Mouse (Mus musculus) stomach, embryonic 14.5 days (tissue): Measurements from ENCODE around the gene Chst11. TPM values are rescaled to one million over a fixed set of nuclear protein-coding genes. Genes with fewer than 3 reads are reported as not detected.

ENCODE experiments used
- ATAC-seq: fragments of 200-750 bp; cut with Nextera tagmentation; 2 replicates; pipeline ENCODE4 v1.8.0; 2017; ENCODE audit warnings: low read depth, moderate TSS enrichment; ENCODE audit not compliant: insufficient number of reproducible peaks, insufficient read depth, low FRiP score
- H3K27ac ChIP-seq: fragments of 300-500 bp; sonication (generic); 2 replicates; pipeline ENCODE4 v1.5.1; 2014; ENCODE audit warnings: mild to moderate bottlenecking, low read length, moderate library complexity, mixed read lengths
- H3K27me3 ChIP-seq: fragments of 300-500 bp; sonication (generic); 2 replicates; pipeline ENCODE4 v1.6.1; 2014; ENCODE audit warnings: low read length, control low read depth, mixed read lengths; ENCODE audit not compliant: control insufficient read depth, insufficient read depth
- H3K36me3 ChIP-seq: fragments of 300-500 bp; sonication (generic); 2 replicates; pipeline ENCODE4 v1.6.1; 2014; ENCODE audit warnings: mild to moderate bottlenecking, control low read depth, low read length, moderate library complexity, mixed read lengths; ENCODE audit not compliant: control insufficient read depth, insufficient read depth
- H3K4me1 ChIP-seq: fragments of 300-500 bp; sonication (generic); 2 replicates; pipeline ENCODE4 v1.6.1; 2014; ENCODE audit warnings: low read length, control low read depth, mixed read lengths; ENCODE audit not compliant: control insufficient read depth, insufficient read depth
- H3K4me2 ChIP-seq: fragments of 300-500 bp; sonication (generic); replicated peaks from 2 replicates; pipeline ENCODE4 v1.6.1; 2014; ENCODE audit warnings: low read depth, low read length, control low read depth
- H3K4me3 ChIP-seq: fragments of 300-500 bp; sonication (generic); 2 replicates; pipeline ENCODE4 v1.5.1; 2014; ENCODE audit warnings: low read depth, low read length, control low read depth
- H3K9ac ChIP-seq: fragments of 300-500 bp; sonication (generic); replicated peaks from 2 replicates; pipeline ENCODE4 v1.6.1; 2014; ENCODE audit warnings: low read depth, mild to moderate bottlenecking, control low read depth, low read length, moderate library complexity, mixed read lengths
- H3K9me3 ChIP-seq: fragments of 300-500 bp; sonication (generic); 2 replicates; pipeline ENCODE4 v1.6.1; 2016; ENCODE audit warnings: low read depth, low read length, control low read depth; ENCODE audit not compliant: control insufficient read depth
- WGBS: fragments of 180-500 bp; shearing (Covaris S2); extraction: QIAGEN DNeasy Blood & Tissue Kit; methylation state at CpG from one replicate; pipeline ENCODE4 v1.1.7; 2014; 5-methylcytosine and 5-hydroxymethylcytosine counted together
- polyA plus RNA-seq: library from polyadenylated mRNA; unstranded; fragments of >200 nt; fragmentation: Nextera tagmentation; extraction: Ambion mirVana; gene quantifications from 2 replicates; pipeline ENCODE4 v1.2.1, GENCODE M21; 2014

The Chst11 gene
- polyA plus RNA-seq, 1 experiment from 2014 or later, result 2.0 TPM

DNA sequence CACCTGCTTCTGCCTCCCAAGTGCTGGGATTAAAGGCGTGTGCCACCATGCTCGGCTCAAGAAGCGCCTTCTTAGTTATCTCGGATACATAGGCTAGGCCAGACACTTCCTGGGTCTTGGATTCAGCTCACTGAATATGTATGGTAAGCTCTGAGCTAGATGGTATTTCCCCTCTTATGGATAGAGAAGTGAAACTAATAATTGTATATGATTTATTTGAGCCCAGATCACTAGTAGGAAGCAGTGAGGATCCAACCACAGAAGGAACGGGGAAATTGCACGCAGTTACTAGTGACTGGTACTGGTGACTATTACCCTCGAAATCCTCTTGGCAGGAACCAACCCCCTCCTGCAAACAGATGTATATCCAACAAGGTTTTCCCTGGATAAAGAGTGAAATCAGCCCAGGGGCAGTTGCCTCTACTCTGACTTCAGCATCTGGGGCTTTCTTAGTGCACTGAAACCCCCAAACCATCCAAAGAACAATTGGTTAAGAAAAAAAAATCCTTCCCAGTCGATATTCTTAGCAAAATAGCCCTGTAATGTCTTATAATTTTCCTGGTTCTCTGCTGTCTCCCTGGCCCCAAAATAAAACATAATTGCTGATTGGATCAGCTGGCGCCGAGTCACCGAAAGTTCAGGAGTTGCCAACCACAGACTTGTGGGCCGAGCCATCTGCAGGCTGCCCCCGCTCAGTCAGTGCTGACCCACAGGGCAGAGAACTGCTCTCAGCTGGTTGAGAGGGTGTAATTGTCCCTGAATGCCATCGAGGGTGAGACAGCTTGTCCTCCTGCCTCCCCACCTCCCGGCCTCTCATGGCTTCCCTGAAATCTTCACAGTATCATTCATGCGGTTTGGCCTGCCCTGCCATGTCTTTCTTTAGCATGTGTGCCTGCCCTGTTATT lies 109.8 kb downstream of the Chst11 start:
- H3K27ac ChIP-seq, result no peak overlapping the region
- 0 out of 2 replicates have a peak, but pooled peaks cover 2% of the 10 kb centered on the region for H3K4me1 ChIP-seq
- H3K4me3 ChIP-seq, result no peak overlapping the region
- H3K27me3 ChIP-seq, result no peaks in the 10 kb centered on the region
- no peaks in the 10 kb centered on the region for H3K9me3 ChIP-seq
- no peak for ATAC-seq
- H3K36me3 ChIP-seq, result no peaks in the 10 kb centered on the region
- no peak overlapping the region for H3K9ac ChIP-seq
- no peak overlapping the region for H3K4me2 ChIP-seq
- 78% methylated on average over 16 of the region's 16 CpGs for WGBS

DNA sequence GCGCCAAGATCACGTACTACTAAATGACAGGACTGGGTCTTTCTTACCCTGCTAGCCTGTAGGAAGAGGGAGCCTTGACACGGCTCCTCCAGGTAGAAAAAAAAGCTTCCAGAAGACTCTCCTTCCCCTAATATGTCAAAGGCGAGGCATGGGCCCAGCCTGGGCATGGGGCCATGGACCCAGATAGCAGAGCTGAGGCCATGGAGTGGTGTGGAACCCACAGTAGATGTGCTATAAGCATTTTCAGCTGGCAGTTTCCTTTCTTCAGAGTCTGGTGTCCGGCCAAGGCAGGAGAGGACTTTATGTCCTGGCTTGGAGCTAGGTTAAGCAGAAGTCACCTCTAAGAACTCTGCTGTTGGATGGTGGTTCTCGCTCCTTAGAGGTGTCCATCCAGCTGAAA lies 111.0 kb downstream of the Chst11 start:
- ATAC-seq, result no peak
- no peak overlapping the region for H3K4me3 ChIP-seq
- WGBS, result 91% methylated on average over 6 of the region's 6 CpGs
- H3K36me3 ChIP-seq, result no peaks in the 10 kb centered on the region
- 0 out of 2 replicates have a peak, but pooled peaks cover 2% of the 10 kb centered on the region for H3K4me1 ChIP-seq
- H3K4me2 ChIP-seq, result no peak overlapping the region
- no peak overlapping the region for H3K9ac ChIP-seq
- no peak overlapping the region for H3K27ac ChIP-seq
- H3K27me3 ChIP-seq, result no peaks in the 10 kb centered on the region
- H3K9me3 ChIP-seq, result no peaks in the 10 kb centered on the region

DNA sequence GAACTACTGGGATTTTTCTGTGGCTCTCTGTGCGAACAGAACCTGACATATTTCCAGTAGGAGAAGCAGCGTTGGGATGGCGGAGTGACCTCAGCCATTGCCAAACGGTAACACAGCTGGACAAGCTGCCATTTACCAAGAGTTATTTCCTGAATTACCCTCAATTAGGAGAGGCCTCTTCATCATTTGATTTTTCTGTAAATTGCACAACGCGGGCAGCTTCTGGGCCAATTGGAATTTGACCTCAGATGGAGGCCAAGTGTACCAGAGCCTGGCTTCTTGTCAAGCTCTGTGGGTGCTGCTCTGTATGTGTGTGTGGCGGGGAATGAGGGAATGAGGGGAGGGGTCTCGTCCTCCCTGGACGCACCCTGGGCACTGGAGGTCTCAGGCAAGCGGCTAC lies 113.6 kb downstream of the Chst11 start:
- Histone ChIP-seq H3K4me3 (no peak overlapping the region), H3K36me3 (no peaks in the 10 kb centered on the region), H3K4me1 (0 out of 2 replicates have a peak, but pooled peaks cover 8% of the 10 kb centered on the region), H3K9ac (no peak overlapping the region), H3K27me3 (no peaks in the 10 kb centered on the region), H3K9me3 (no peaks in the 10 kb centered on the region), H3K27ac (peak overlapping the region; percentile 62; the same call in 1 of the 2 replicates), H3K4me2 (no peak overlapping the region)
- no peak for ATAC-seq
- WGBS, result 44% methylated on average over 10 of the region's 10 CpGs

DNA sequence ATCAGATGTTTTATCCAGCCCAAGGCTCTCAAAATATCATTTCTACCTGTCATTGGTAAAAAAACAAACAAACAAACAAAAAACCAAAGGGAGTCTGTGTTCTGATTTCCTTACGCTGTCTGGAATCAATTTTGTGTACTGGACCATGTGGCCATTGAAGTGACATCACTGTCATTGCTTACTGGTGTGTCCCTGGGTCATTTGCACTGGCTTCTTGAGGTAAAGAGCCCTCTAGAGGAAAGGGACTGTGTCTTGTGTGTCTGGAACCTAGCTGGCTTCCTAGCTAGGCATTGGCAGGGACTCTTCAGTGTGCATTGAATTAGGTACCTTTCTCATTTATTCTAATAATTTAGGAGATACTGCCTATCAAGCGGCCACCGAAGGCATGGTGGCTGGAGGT lies 114.4 kb downstream of the Chst11 start:
- Histone ChIP-seq H3K4me1 (0 out of 2 replicates have a peak, but pooled peaks cover 8% of the 10 kb centered on the region), H3K27ac (no peak overlapping the region), H3K27me3 (no peaks in the 10 kb centered on the region), H3K4me3 (no peak overlapping the region), H3K4me2 (no peak overlapping the region), H3K9ac (no peak overlapping the region), H3K36me3 (no peaks in the 10 kb centered on the region), H3K9me3 (no peaks in the 10 kb centered on the region)
- 87% methylated on average over 3 of the region's 3 CpGs for WGBS
- ATAC-seq, result no peak

DNA sequence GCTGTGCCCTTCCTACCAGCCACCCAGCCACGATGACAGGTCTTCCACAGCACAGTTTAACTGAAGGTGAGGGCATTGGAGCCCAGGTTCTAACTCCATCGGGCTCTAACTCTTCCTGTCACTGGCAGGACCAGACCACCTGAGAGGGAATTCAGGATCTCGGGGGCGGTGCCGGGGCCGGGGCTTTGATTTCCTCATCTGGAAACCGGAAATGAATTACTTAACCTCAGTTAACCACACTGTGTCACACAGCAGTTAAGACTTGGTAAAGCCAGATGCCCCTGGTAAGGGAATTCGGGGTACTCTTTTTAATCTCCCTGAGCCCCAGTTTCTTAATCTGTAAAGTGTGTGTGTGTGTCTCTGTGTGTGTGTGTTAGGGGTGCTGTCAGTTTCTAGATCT lies 115.6 kb downstream of the Chst11 start:
- no peak overlapping the region for H3K9ac ChIP-seq
- 62% methylated on average over 8 of the region's 8 CpGs for WGBS
- 0 out of 2 replicates have a peak, but pooled peaks cover 6% of the 10 kb centered on the region for H3K4me1 ChIP-seq
- no peaks in the 10 kb centered on the region for H3K27me3 ChIP-seq
- no peaks in the 10 kb centered on the region for H3K9me3 ChIP-seq
- no peak overlapping the region for H3K4me2 ChIP-seq
- H3K27ac ChIP-seq, result no peak overlapping the region
- no peaks in the 10 kb centered on the region for H3K36me3 ChIP-seq
- ATAC-seq, result no peak
- H3K4me3 ChIP-seq, result no peak overlapping the region

GRCm38 (mm10) chr10:83101421-83102207 lies 116.3 kb downstream of the Chst11 start:
- Histone ChIP-seq H3K9me3 (no peaks in the 10 kb centered on the region), H3K27me3 (no peaks in the 10 kb centered on the region), H3K4me1 (peaks cover 11% of the 10 kb centered on the region; the same call in 1 of the 2 replicates), H3K9ac (no peak overlapping the region), H3K4me3 (no peak overlapping the region), H3K27ac (no peak overlapping the region), H3K4me2 (no peak overlapping the region), H3K36me3 (no peaks in the 10 kb centered on the region)
- 86% methylated on average over 9 of the region's 9 CpGs for WGBS
- ATAC-seq, result no peak

GRCm38 (mm10) chr10:83102745-83103144 lies 117.4 kb downstream of the Chst11 start:
- 30% methylated on average over 15 of the region's 15 CpGs for WGBS
- no peak overlapping the region for H3K27ac ChIP-seq
- H3K9ac ChIP-seq, result no peak overlapping the region
- peaks cover 16% of the 10 kb centered on the region; the same call in 1 of the 2 replicates for H3K4me1 ChIP-seq
- no peaks in the 10 kb centered on the region for H3K9me3 ChIP-seq
- no peak for ATAC-seq
- H3K36me3 ChIP-seq, result no peaks in the 10 kb centered on the region
- H3K4me2 ChIP-seq, result no peak overlapping the region
- H3K4me3 ChIP-seq, result no peak overlapping the region
- H3K27me3 ChIP-seq, result no peaks in the 10 kb centered on the region

GRCm38 (mm10) chr10:83104221-83104620 lies 118.9 kb downstream of the Chst11 start:
- WGBS, result 91% methylated on average over 8 of the region's 8 CpGs
- Histone ChIP-seq H3K27me3 (no peaks in the 10 kb centered on the region), H3K9me3 (no peaks in the 10 kb centered on the region), H3K27ac (no peak overlapping the region), H3K4me1 (peaks cover 23% of the 10 kb centered on the region; the same call in 1 of the 2 replicates), H3K4me2 (no peak overlapping the region), H3K4me3 (no peak overlapping the region), H3K36me3 (no peaks in the 10 kb centered on the region), H3K9ac (no peak overlapping the region)
- no peak for ATAC-seq
